Mouse (Mus musculus) E14TG2a.4 (cell line): ENCODE measurements around the gene Ccnc.

Experiments
- CTCF ChIP-seq: conservative IDR thresholded peaks from 2 replicates; pipeline ENCODE4 v1.5.1; 2014; ENCODE audit warnings: low read length
- POU5F1 ChIP-seq: IDR thresholded peaks from 2 replicates; pipeline ENCODE4 v1.6.1; 2014; ENCODE audit warnings: low read length, borderline replicate concordance

- peak; percentile 37 for TF ChIP-seq CTCF
- no peak for TF ChIP-seq POU5F1
Measured at GRCm38 (mm10) chr4:21758860-21759259, 31.4 kb downstream of the Ccnc start.
